Mouse (Mus musculus): ENCODE data around the gene Fnip2.

GRCm38 (mm10) chr3:79586804-79587203 is 19.2 kb upstream of the Fnip2 start:
- TF ChIP-seq CTCF (IDR thresholded peaks at IDR 0.05; ENCODE audit: low read depth, low read length) (peak; percentile 82), GATA1 (IDR thresholded peaks at IDR 0.05; ENCODE audit: borderline replicate concordance, low read length) (no peak)

All from G1E (cell line).